Mouse (Mus musculus) neutrophil, adult 5-6 weeks (primary cell): ENCODE data around the gene Itpk1. TPM values are rescaled to one million over a fixed set of nuclear protein-coding genes. Genes with fewer than 3 reads are reported as not detected.

Source experiments
- ATAC-seq: fragments of 151-379, 151-347 bp; 2 replicates; pipeline ENCODE4 v1.8.0; 2017; ENCODE audit warnings: mild to moderate bottlenecking, moderate TSS enrichment; ENCODE audit not compliant: insufficient number of reproducible peaks, poor library complexity, low FRiP score, severe bottlenecking; ENCODE audit errors: extremely low read depth
- total RNA-seq: library from RNA; stranded (forward); fragments of 200-1000 nt; gene quantifications from 2 replicates; pipeline ENCODE4 v1.2.3, GENCODE M21; 2017

The Itpk1 gene
- 14.0 and 18.7 TPM in 2 replicates for total RNA-seq

DNA sequence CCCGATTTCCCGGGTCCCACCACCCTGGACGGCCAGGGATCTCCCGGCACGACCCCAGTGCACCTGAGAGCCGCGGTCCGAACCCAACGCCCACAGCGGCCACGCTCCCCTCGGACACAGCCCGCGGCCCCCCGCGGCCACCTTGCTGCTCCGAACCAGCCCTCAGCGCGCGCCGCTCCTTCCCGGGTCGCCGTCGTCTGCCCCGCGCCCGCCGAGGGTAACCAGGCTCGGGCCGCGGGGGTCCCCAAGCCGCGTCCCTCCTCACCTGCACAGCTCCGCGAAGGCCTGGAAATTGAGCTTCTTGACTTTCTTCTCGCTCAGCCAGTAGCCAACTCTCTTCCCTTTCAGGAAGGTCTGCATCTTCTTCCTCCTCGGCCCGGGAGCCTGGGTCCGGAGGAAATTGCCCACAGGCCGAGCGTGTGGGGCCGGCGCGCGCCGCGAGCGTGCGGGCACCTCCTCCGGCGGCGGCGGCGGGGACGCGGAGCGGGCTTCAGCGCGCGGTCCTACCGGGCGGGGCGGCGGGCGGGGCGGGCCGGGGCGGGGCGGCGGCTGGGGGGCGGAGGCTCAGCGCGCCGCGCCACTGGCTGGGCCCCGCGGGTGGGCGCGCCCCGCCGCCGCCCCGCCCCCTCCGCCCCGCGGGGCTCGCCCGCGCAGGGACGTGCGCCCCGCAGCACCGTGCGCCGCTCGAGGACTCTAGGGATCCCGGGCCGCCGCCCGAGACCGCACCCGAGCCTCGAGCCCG lies at the start of gene Itpk1:
TSS of gene Itpk1 (minus strand) at position 474 of the 742 bp plus-strand sequence.
- ATAC-seq: no peak; the same call in 1 of the 2 replicates

DNA sequence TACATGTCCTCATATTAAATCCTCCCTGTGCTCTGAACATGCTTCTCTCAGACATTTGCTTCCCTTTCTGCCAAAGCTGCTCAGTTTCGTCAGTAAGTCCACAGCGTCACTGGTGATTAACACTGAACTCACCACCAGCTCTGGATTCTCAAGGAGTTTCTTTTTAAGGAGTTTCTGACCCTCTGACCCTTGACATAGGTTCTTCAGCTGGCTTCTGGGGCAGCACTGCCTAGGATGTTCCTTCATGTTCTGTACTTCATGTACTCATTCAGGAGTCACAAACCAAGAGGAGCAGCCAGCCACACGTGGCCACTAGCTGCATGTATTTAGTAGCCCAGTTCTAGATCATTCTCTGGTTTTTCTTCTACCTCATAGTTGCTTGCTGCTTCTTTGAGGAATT lies 43.5 kb upstream of the Itpk1 start:
- no peak for ATAC-seq

DNA sequence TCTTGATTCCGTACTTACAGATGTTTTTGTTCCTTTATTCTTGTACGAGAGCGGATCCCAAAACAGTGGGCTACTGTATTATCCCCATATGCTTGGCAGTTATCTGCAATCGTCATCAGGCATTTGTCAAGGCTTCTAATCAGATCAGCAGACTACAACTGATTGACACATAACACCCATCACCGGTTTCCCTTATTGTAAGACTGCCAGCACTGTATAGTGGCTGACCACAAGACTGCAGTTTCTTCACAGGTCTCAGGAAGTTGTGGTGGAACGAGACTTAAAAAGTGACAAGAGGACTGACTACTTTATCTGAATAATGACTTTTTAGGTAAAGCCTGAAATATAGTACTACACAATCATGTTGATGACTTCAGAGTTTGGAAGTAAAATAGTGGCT lies 40.1 kb upstream of the Itpk1 start:
- peak; percentile 76 for ATAC-seq

DNA sequence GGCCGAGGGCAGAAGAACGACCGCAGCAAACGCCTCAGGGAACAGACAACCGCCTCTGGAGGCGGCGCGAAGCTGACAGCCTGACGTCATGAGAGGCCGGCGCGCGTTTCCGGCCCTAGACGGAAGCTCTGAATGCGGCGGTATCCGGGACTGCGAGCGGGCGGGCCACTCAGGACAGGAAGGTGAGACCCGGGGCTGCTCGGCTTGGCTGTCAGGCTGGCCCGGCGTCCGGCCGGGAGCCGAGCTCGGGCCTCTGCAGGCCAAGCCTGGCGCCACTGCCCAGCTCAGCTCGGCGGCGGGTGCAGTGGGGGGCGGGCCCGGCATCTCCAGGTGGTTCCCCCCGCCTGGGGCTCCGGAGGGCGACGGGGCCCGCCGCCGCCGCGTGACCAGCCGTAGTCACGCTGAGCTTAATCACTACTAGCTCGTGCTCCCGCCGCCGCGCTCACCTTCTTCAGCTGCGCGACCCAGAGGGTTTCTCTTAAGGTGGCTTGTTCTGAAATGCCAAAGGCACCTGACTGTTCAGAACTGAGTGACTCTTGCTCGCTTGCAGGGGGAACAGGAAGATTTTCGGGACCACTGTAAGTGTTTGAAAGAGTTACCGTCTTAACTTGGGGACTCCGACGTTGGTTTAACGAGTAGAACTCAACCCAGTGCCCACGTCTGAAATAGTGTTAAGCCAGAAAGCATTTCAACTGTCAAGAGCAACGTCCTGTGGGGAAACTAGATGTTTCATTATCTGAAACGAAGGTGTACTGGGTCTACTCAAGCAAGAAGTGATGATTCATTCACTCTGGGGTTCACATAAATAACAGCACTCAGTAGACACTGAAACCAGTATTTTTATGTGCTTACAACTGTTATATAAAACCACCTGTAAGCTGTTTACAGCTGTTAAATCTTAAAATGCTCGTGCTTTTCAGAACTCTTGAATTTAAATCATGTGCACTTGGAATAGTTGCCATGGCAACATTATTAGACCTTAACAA lies 39.2 kb upstream of the Itpk1 start, which contains the start of the genes Moap1 and Tmem251:
TSS of gene Moap1 (minus strand) at position 73 of the 986 bp plus-strand sequence.
TSS of gene Tmem251 (plus strand) at position 174 of the 986 bp plus-strand sequence.
- ATAC-seq: peak; percentile 92

DNA sequence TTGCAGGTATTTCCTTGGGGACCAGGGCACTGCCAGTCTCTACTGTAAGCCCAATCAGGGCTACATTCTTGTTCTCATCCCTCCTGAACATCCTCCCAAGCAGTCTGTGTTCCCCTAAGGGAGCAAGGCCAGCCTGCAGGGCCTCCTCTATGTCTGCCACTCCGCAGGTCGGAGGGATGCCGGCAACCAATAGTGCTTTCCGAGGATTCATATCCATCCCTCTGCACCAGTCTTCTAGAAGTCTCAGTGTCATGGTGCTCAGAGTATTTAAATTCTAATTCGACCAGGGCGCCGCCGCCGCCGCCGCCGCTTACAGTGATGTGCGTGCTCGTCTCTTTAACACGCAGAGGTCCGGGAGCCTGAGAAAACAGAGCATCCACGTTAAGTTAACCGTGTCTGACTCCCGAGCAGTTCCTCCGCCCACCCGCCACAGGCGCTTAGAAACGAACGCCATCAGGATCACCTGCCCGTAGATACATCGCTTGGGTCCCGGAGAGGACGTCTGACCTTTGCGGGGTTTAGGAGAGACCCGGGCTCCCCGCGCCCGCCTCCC lies 38.4 kb upstream of the Itpk1 start:
- ATAC-seq: no peak; the same call in 1 of the 2 replicates

DNA sequence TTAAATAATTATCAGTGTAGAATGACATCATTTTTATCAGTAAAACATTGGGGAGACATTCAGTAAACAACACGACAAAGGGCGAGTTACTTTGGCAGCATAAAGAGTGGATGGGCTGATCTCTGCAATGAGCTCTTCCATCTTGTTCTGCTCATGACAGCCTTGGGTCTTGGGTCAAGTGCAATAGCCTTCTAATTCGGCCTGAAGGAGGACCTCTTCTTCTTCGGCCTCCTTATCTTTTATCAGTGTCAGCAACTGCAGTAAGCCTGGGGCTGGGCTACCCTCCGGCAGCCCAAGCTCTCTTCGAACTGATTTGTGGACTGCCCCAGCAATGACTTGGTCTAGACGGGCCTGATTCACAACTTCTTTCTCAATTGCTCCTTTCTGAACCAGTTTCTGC lies 37.3 kb upstream of the Itpk1 start:
- ATAC-seq: no peak

DNA sequence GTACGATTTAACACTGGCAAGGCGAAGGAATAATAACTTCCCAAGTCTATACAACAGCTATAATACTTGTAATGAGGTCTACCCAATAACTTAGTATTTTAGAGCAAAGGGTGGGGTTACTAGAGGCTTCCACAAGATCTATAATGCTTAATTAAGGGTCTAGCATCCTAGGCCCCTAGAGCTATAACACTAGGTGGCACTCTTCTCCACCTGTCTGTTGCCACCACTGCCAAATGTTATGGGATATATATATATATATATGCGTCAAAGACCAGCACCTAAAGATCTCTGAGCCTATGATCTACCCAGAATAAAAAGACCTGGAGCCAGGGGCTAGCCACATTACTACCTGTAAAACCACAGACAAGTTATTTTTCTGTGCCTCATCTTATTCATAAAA lies 35.6 kb upstream of the Itpk1 start:
- no peak for ATAC-seq

DNA sequence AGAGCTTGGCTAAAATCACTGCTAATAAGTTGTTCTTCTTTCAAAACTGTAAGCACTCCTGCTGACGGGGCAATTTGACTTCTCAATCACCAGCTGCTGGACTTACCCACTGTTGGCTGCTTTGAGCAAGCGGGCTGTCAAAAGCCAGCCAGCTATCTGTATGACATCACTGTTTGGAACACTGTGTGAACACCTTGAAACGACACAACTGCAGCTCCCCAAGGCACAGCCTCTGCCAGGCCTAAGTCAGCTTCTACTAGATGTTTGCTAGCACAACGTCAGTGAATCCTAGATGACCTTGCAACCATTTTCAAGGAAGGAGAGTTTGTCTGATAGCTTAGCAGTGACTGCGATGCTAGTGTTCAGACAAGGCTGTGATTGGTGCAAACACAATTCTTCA lies 34.4 kb upstream of the Itpk1 start:
- no peak for ATAC-seq

DNA sequence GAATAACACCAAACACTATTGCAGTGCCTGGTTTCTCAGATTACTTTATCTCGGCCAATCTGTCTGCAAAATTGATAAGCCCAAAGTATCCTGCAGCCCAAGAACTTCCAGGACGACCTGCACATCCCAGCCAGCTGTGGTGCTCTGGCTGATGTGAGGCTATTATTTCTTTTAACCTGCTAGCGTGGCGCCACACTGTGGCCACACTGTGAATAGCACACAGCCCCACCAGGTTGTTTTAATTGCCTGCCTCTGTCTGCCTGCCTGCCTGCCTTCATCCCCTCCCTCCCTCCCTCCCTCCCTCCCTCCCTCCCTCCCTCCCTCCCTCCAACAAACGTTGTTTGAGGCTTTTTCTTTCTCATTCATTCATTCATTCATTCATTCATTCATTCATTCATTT lies 28.7 kb upstream of the Itpk1 start:
- ATAC-seq: peak; percentile 82

DNA sequence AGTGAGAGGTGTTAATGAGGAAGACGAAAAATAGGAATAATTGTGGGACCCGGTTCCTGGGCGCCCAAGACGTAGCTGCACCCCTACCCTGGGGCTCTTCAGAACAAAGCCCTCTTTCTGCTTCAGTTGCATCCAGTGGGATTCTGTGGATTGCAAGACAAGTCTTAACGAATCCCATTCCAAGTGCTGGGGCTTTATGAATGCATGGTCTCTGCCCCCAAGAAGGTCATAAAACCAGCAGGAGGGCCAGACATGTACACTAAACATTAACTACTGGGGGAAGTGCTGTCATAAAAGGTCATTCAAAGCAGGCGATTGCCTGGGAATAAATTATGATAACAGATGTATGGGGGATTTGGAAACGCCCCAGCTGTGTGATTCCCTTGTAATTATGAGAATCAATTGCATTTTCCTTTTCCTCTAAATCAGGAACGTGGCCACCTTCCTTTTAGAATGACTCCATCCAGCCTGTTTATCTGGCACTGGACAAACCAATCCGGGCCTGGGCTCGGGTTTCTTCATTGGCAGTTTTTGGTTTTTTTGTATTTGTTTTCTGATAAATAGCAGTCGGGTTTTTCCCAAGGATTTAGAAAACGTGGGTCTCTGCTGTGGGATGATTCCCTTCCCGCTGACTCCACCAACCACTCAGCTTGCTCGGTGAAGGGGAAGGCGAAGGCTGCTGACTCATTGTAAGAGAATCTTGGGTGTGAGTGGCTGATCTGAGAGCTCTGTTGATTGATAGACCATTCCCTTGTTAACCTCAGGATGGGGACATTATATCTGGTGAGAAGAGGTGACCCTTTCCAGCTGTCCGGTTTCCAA lies 26.3 kb upstream of the Itpk1 start:
- no peak for ATAC-seq

DNA sequence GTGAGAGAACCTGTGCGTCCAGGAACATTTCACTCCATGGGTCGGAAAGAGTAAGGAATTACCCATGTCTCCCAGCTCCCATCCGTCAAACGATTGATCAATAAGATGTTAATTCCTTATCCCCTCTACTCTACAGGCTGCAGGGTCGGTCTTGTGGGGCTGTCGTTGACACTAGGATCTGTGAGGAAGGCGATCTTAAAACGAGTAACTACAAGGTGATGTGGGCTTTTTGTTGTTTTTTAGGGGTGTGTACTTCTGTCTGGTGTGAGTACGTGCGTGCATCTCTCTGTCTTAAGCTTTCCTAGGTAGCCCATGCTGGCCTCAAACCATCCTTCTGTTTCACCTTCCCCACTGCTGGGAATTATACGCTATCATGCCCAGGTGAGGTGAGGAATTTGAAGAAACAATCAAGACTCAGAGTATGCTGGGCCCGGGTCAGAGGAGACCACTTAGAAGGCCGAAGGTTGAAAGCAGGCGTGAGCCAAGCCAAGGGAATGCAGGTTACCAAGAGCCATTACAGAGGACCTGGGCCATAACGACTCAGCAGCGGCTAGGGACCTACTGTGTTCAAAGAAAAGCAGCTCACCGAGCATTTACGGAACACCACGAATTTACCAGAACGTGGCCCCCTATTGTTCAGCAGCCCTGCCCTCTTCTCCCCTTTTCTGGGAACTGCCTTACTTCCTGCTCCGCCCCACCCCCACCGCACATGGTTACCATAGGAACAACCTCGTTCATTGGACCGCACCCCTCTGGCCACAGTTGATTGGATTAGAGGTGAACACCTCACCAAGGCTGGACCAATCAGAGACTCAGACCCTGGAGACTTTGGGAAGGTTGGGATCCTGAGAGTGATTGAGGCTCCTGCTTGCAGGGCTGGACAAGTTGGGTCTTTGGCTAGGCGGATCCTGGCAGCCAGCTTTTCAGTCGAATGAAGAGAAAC lies 25.4 kb upstream of the Itpk1 start:
- ATAC-seq: no peak

DNA sequence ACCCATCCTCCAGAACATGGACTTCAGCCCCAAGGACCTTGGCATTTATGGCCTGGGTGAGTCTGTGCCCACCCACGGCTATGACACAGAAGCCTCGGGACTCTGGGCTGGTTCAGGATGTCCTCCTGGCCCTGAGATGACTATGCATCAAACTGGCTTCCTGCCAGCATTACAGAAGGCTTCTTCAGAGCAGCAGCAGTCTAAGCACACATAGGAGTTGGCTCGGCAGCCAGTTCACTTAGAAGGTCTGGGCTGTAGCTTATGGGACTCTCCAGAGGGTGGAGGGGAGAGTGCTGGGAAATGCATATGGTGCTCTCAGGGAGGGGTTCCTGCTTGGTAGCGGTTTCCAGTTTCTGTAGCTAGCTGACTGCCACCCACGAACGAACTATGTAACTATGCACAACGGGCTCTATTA lies 21.0 kb upstream of the Itpk1 start:
- no peak for ATAC-seq

DNA sequence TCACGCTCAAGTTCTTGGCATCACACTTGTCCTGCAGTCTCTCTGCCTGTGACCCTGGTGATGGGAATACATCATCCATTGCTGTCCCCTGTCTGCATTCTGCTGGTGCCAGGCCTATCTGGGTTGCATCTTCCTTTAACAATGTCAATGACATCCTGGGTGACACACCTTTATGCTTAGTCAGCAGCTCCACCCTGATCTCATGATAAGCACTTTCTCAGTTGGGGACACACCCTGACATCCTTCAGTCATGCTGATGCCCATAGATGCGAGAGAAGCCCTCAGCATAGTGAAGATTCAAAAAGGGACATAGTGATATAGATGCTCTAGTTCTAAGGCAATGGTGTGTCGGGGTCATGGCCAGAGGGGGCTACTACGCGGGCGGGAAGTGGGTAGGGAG lies 20.4 kb upstream of the Itpk1 start:
- no peak for ATAC-seq

DNA sequence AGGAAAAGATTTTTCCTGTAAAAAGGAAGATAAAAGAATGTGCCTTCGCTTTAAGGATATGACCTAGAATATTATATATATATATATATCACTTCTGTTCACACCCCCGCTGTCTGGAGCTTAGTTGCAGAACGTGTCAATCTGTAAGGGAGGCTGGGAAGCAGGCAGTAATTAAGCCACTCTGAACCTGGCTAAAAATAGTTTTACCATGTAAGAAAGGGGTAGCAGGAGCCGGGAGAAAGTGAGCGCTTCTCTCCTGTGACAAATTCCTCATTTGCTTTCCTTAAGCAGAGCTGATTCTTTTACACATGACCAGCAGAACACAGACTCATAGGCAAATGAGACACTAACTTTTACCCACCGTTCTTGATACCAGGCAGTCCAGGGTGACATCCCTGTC lies 19.1 kb upstream of the Itpk1 start:
- no peak for ATAC-seq

DNA sequence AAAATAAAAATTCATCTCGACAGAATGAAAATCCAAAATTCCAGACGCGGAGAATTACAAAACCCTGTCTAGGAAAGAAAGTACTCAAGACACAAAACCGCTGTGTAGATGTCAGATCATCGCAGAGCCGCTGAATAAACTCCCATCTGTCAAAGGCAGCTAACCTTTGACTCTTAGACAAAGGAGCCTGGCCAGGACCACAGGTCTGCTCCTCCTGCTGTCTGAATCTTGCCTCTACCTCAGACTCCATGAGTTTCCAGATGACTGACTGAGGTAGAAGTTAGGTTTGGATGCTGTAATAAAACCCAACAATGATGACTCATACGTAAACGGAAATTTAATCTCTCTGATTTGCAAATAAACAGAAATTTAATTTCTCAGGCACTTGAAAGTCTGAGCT lies 18.2 kb upstream of the Itpk1 start:
- ATAC-seq: no peak

DNA sequence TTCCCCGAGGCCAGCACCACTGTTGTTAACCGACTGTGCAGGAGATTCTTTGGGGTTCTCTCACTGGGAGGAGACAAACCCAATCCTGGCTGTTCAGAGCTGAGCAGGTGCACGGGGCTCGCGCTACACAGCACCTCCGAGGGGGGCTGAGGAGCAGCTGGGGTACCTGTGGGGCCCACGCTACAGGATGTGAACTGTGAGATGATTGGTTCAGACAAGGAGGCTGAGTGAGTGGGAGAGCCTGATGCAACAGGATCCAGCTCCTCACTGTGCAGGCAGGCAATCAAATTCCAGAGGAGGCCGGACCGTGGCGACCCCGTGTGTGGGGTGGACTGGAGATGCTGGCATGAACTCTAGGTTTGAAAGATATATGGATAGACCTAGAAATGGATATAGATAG lies 17.7 kb upstream of the Itpk1 start:
- ATAC-seq: no peak

DNA sequence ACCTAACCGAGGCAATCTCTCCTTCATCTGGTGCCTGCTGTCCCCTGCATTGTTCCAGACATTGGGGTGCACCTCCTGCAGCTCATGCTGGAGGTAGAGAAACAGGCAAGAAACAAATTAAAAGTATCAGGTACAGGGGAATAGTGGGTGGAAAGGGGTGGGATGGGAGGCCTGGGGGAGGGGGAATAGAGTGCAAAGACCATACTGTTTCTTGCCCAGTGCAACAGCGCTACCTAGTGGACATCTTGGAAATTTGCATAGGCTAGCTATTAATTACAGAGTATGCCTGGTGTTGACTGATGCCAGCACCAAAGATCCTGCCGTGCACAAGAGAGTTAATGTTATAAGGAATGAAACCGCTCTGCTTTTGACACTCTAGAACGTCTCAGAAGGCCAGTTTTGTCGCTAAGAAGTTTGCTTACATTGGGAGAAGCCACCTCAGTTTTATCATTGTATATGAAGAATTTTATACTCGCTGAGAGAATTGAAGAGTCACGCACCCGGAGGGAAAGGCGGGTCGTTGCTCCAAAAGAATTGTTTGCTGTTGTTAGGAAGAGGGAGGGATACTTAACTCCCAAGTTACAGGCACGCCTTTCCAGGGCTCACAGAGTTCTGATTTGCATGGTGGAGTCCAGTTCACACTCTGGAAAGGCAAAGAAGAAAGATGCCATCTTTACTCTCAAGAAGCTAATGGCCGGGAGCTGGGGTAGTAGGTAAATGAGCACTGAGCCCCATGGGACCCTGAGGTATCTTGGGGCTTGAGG lies 15.0 kb upstream of the Itpk1 start:
- ATAC-seq: peak; percentile 72; the same call in 1 of the 2 replicates
